Mouse (Mus musculus) heart, embryonic 10.5 days (tissue): ENCODE data around the gene Igfbp6. TPM values are rescaled to one million over a fixed set of nuclear protein-coding genes. Genes with fewer than 3 reads are reported as not detected.

Experiments
- DNase-seq: peaks from one replicate; pipeline ENCODE4 v3.0.0-alpha.2; 2017; ENCODE audit warnings: low spot score
- H3K27ac ChIP-seq: fragments of 300-500 bp; sonication (generic); 2 replicates; pipeline ENCODE4 v1.5.1; 2016; ENCODE audit warnings: mild to moderate bottlenecking
- H3K27me3 ChIP-seq: fragments of 300-500 bp; sonication (generic); 2 replicates; pipeline ENCODE4 v1.6.1; 2016; ENCODE audit warnings: mild to moderate bottlenecking; ENCODE audit not compliant: poor library complexity, insufficient read depth, severe bottlenecking
- H3K36me3 ChIP-seq: fragments of 300-500 bp; sonication (generic); 2 replicates; pipeline ENCODE4 v1.6.1; 2016; ENCODE audit warnings: mild to moderate bottlenecking, moderate library complexity
- H3K4me1 ChIP-seq: fragments of 300-500 bp; sonication (generic); 2 replicates; pipeline ENCODE4 v1.6.1; 2016; ENCODE audit warnings: mild to moderate bottlenecking
- H3K4me3 ChIP-seq: fragments of 300-500 bp; sonication (generic); 2 replicates; pipeline ENCODE4 v1.5.1; 2016; ENCODE audit warnings: mild to moderate bottlenecking, moderate library complexity
- H3K9me3 ChIP-seq: fragments of 300-500 bp; sonication (generic); 2 replicates; pipeline ENCODE4 v1.6.1; 2016; ENCODE audit warnings: mild to moderate bottlenecking, moderate library complexity
- WGBS: fragments of 180-500 bp; shearing (Covaris S2); methylation state at CpG from one replicate; pipeline ENCODE4 v1.1.7; 2016; 5-methylcytosine and 5-hydroxymethylcytosine counted together
- polyA plus RNA-seq: library from polyadenylated mRNA; unstranded; fragments of >200 nt; fragmentation: Nextera tagmentation; extraction: Ambion mirVana; gene quantifications from 2 replicates; pipeline ENCODE4 v1.2.1, GENCODE M21; 2016

Gene Igfbp6
- 0.64 and 0.67 TPM in 2 replicates for polyA plus RNA-seq

DNA sequence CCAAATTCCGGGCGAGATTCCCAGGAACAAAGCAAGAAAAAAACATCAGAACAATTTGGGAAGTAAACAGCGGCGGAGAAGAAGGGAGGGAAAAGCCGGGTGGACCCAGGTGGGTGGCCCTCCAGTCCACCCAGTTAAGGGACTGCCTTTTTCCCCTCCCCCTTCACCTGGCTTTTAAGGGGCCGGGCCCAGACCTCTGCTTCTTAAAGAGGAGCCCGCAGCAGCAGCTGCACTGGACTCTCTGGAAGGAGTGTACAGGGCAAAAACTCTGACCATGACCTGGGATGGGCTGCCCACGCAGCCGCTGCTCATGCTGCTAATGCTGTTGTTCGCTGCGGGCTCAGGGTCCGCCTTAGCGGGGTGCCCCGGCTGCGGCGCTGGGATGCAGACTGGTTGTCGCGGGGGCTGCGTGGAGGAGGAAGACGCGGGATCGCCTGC, at the start of gene Igfbp6:
Igfbp6 (plus strand) TSS at position 89 of the 438 bp plus-strand sequence.
- 11% methylated on average over 22 of the region's 22 CpGs for WGBS
- Histone ChIP-seq H3K9me3 (no peaks in the 10 kb centered on the region), H3K27me3 (peaks cover 53% of the 10 kb centered on the region), H3K4me3 (peak within 1 kb of the TSS; percentile 51), H3K4me1 (peaks cover 36% of the 10 kb centered on the region), H3K36me3 (no peaks in the 10 kb centered on the region), H3K27ac (peak within 1 kb of the TSS; percentile 32; the same call in 1 of the 2 replicates)
- DNase-seq = no peak

GRCm38 (mm10) chr15:102094988-102095387, 49.2 kb upstream of the Igfbp6 start:
- DNase-seq = no peak
- Histone ChIP-seq H3K4me3 (no peak overlapping the region), H3K36me3 (peaks cover 78% of the 10 kb centered on the region), H3K9me3 (no peaks in the 10 kb centered on the region), H3K27ac (no peak overlapping the region), H3K4me1 (peaks cover 25% of the 10 kb centered on the region), H3K27me3 (no peaks in the 10 kb centered on the region)
- 87% methylated on average over 16 of the region's 16 CpGs for WGBS

GRCm38 (mm10) chr15:102097147-102097915, 46.8 kb upstream of the Igfbp6 start:
- Histone ChIP-seq H3K36me3 (peaks cover 55% of the 10 kb centered on the region), H3K4me3 (no peak overlapping the region), H3K9me3 (no peaks in the 10 kb centered on the region), H3K4me1 (peaks cover 48% of the 10 kb centered on the region), H3K27me3 (no peaks in the 10 kb centered on the region), H3K27ac (no peak overlapping the region)
- 69% methylated on average over 8 of the region's 8 CpGs for WGBS
- DNase-seq = no peak

GRCm38 (mm10) chr15:102097991-102098555, 46.1 kb upstream of the Igfbp6 start:
- no peak overlapping the region for H3K4me3 ChIP-seq
- no peak overlapping the region for H3K27ac ChIP-seq
- H3K4me1 ChIP-seq = peaks cover 55% of the 10 kb centered on the region
- no peak for DNase-seq
- H3K9me3 ChIP-seq = no peaks in the 10 kb centered on the region
- no peaks in the 10 kb centered on the region for H3K27me3 ChIP-seq
- peaks cover 47% of the 10 kb centered on the region for H3K36me3 ChIP-seq
- WGBS = 39% methylated on average over 5 of the region's 5 CpGs

GRCm38 (mm10) chr15:102099260-102099659, 44.9 kb upstream of the Igfbp6 start:
- 40% methylated on average over 5 of the region's 5 CpGs for WGBS
- Histone ChIP-seq H3K36me3 (peaks cover 36% of the 10 kb centered on the region), H3K4me1 (peaks cover 67% of the 10 kb centered on the region), H3K27ac (0 out of 2 replicates have a peak overlapping the region, but pooled peaks have one; percentile 93), H3K27me3 (no peaks in the 10 kb centered on the region), H3K4me3 (peak overlapping the region; percentile 72), H3K9me3 (no peaks in the 10 kb centered on the region)
- no peak for DNase-seq

- H3K9me3 ChIP-seq = no peaks in the 10 kb centered on the region
- peak overlapping the region; percentile 93 for H3K27ac ChIP-seq
- no peaks in the 10 kb centered on the region for H3K27me3 ChIP-seq
- 20% methylated on average over 8 of the region's 8 CpGs for WGBS
- peaks cover 72% of the 10 kb centered on the region for H3K4me1 ChIP-seq
- no peak for DNase-seq
- H3K4me3 ChIP-seq = peak overlapping the region; percentile 72
- H3K36me3 ChIP-seq = peaks cover 30% of the 10 kb centered on the region
Measured at GRCm38 (mm10) chr15:102099771-102100160, 44.4 kb upstream of the Igfbp6 start.

DNA sequence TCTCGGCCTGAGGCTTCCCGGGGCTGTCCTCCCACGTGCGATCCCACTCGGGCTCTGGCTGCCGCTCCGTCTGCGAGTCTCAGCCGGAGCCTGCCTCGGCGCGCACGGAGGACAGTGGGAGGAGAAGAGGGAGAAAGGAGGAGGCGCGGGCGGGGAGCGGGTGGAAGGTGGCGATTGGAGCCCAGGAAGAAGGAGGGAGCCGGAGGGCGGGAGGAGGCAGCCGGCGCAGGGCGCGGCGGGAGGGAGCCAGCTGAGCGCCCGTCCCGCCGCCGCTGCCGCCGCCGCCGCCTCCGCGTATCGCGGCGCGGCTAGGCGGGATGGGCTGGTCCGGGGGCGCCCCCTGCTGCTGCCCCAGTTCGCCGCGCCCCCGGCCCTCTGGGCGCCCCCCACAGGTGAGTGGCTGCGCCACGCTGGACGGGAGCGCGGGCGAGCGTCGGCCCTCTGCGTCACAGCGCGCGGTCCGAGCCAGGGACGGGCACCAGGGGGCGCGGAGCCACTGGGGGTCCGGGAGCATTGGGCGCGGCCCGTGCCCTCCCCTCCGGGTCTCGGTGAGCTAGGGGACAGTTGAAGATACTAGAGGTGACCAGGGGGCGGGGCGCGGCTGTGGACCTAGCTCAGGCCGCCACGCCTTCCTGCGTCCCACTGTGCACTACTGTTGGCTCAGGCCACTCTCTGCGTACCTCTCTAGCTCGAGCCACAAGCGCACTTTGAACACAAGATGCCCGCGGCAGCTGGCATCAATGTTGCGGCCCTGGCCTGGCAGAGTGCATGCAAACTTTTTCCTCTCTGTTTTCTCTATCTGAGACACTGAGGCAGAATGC, 43.8 kb upstream of the Igfbp6 start, which contains the start of gene Tns2:
Tns2 (plus strand) TSS at position 253 of the 821 bp plus-strand sequence.
- no peaks in the 10 kb centered on the region for H3K9me3 ChIP-seq
- WGBS = under 1% methylated on average over 56 of the region's 82 CpGs
- peaks cover 24% of the 10 kb centered on the region for H3K36me3 ChIP-seq
- H3K4me3 ChIP-seq = peak within 1 kb of the TSS; percentile 72
- H3K4me1 ChIP-seq = peaks cover 78% of the 10 kb centered on the region
- H3K27ac ChIP-seq = peak within 1 kb of the TSS; percentile 93
- H3K27me3 ChIP-seq = 0 out of 2 replicates have a peak, but pooled peaks cover 4% of the 10 kb centered on the region
- DNase-seq = peak; percentile 92

DNA sequence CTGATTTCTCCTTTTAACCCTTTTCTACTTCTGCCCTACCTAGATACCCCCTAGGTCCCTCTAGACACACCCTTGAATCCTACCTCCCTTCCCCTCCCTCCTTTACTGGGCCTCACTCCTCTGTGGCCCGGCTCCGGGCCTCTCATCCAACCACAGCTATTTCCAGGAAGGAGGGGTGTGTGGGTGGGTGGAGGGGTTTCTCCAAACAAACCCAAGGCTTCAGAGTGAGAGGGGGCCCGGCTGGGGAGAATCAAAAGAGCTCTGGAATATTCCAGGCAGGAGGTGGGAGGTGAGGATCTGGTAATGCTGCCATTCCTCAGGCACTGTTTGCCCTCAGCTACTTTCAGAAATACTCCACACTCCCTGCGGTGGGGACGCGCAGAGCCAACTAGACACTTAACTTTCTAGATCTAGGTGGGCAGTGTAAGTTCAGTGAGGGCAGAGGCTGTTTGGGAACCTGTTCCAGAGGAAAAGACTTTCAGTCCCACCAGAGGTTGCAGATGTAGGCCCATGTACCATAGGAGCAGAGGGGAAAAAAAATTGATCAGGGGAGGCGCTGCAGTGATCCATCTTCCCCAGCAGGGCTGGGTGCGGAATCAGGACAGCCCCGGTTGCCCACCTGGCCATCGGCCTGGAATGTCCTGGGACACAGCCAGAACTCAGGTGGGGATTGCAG, 43.0 kb upstream of the Igfbp6 start:
- no peaks in the 10 kb centered on the region for H3K9me3 ChIP-seq
- 22% methylated on average over 10 of the region's 10 CpGs for WGBS
- H3K27me3 ChIP-seq = peaks cover 11% of the 10 kb centered on the region; the same call in 1 of the 2 replicates
- H3K4me3 ChIP-seq = peak overlapping the region; percentile 72
- peaks cover 19% of the 10 kb centered on the region for H3K36me3 ChIP-seq
- peaks cover 86% of the 10 kb centered on the region for H3K4me1 ChIP-seq
- DNase-seq = no peak
- H3K27ac ChIP-seq = peak overlapping the region; percentile 93

- peaks cover 19% of the 10 kb centered on the region for H3K27me3 ChIP-seq
- H3K36me3 ChIP-seq = peaks cover 15% of the 10 kb centered on the region; the same call in 1 of the 2 replicates
- no peak for DNase-seq
- peak overlapping the region; percentile 72 for H3K4me3 ChIP-seq
- H3K27ac ChIP-seq = peak overlapping the region; percentile 93
- H3K9me3 ChIP-seq = no peaks in the 10 kb centered on the region
- H3K4me1 ChIP-seq = peaks cover 94% of the 10 kb centered on the region
- 25% methylated on average over 11 of the region's 11 CpGs for WGBS
Measured at GRCm38 (mm10) chr15:102101672-102102541, 42.3 kb upstream of the Igfbp6 start.

DNA sequence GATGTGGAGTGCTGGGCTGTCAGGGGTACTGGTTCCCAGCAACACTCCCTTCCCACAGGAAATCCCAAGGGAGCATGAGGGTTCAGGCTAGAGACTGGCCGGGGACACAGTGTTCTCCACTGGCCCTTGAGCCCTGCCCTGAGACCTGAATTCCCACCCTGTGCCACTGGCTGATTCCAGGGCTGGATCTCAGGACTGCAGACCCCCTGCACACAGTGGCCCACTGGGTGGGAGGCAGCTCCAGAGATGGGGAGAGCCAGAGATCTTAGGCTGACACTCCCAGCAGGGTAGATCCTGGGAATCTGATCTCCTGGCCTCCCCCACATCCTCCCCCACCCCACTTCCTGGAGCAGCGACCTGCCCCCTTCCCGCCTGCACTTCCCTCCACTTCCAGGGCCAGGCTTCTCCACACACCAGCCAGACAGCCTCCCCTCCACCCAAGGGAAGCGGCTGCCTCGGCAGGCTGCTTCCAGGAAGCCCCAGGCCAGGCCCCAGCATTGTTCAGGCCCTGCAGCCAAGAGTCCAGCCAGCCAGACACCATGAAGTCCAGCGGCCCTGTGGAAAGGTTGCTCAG, 41.5 kb upstream of the Igfbp6 start:
- no peaks in the 10 kb centered on the region for H3K9me3 ChIP-seq
- 12% methylated on average over 6 of the region's 6 CpGs for WGBS
- H3K36me3 ChIP-seq = peaks cover 15% of the 10 kb centered on the region; the same call in 1 of the 2 replicates
- no peak for DNase-seq
- peak overlapping the region; percentile 72 for H3K4me3 ChIP-seq
- H3K4me1 ChIP-seq = peaks cover 100% of the 10 kb centered on the region
- peak overlapping the region; percentile 93 for H3K27ac ChIP-seq
- H3K27me3 ChIP-seq = peaks cover 25% of the 10 kb centered on the region

DNA sequence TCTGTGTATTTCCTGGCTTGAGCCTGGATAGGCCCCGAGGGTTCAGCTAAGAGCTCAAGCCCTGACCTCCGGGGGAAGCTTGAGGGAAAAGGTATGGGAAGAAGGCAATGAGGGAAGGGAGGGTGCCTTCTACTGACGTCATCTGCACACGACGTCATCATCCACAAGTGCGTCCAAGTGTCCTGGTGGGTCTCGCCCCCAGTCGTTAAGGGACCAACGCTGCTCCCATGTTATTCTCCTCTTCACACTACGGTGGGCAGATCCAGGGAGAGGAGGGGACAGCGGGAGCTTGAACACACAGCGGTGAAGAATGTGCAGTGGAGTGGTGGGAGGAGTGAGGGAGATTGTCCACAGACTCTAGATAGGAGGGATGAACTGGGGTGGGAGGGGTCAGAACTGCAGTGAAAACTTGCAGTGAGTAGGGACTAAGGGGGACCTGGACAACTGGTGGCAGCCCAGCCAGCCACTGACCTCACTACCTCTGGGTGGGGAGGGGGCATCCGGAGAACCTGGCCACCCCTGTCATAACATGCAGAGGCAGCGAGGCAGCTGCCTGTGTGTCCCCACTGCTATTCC, 40.7 kb upstream of the Igfbp6 start:
- peak overlapping the region; percentile 93 for H3K27ac ChIP-seq
- H3K36me3 ChIP-seq = peaks cover 12% of the 10 kb centered on the region; the same call in 1 of the 2 replicates
- peak overlapping the region; percentile 72 for H3K4me3 ChIP-seq
- peaks cover 100% of the 10 kb centered on the region for H3K4me1 ChIP-seq
- H3K9me3 ChIP-seq = no peaks in the 10 kb centered on the region
- WGBS = 7% methylated on average over 14 of the region's 14 CpGs
- peaks cover 25% of the 10 kb centered on the region for H3K27me3 ChIP-seq
- no peak for DNase-seq
